ENCODE assay signal across 12 mouse cellular contexts in the genomic region with DNA sequence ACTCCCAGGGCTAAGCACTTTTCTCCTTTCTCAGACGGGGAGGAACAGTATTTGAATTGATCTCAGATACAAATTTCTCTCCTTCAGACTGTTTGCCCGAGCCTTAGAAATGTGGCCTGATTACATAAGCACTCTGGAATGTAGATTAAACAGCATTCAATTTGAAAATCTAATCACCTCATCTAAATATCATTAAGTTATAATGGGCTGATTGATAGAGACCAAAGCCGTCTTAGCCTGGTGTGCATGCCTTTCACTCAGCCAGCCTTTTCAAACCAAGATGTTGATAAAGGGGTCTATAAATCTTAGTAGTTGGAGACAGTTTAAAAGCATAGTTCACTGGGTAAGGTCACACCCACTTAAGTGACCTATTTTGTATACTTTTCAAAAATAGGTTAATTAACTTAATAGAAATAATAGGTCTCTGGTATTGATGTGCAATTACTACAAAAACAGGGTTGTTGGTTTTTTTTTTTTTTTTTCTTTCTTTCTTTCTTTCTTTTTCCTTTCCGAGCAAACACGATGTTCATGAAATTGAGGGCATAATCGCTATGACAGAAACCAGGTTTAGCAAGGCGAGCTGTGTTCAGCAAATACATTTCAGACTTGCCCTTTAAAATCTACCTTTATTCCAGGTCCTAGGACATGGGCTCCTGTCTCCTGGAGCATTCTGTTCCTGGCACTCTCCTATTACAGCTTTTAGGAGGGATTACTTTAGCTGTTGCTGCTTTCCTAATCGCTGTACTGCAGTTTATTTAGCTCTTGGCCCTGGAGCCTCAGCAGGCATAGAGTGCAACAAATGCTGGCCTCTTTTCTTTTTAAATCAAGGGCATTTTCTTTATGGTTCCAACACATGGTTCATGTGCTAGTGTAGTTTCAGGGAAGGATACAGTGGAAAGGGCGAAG.
A peak's percentile ranks its signal among the peaks of the same experiment; 100 is the strongest.
DNase-seq lines count a peak whose midpoint lies in the region; ATAC-seq and TF ChIP-seq lines count a peak whose summit lies in the region.
"Had no signal": no experiment of that assay in that cellular context is flagged by ENCODE, and none has a peak within 500 bp of the region (broad histone marks: within the 10 kb centered on the region; RNA-seq: fewer than 3 reads in every experiment).

No protein-coding gene starts in this region.

- H3K27ac ChIP-seq in gastrocnemius, adult 2 months, result peak overlapping the region; percentile 88
- H3K27ac ChIP-seq in lung, embryonic 14.5 days (ENCODE audit: low read depth), result peak overlapping the region; percentile 88
- peak overlapping the region; percentile 70 for H3K27ac ChIP-seq in forebrain, embryonic 12.5 days
- H3K27ac ChIP-seq in limb, embryonic 13.5 days, result peak overlapping the region; percentile 73; the same call in 1 of the 2 replicates
- H3K27ac ChIP-seq: liver, embryonic 15.5 days; neural tube, embryonic 13.5 days had no signal

- intact Hi-C loops in gastrocnemius, adult 2 months (cut with DNase I), result loop anchor here (5.0 to 10.0 kb wide), 3 partner anchors 67 to 349 kb away; no protein-coding TSS in a partner anchor

- H3K4me1 ChIP-seq in lung, embryonic 14.5 days (ENCODE audit: insufficient read depth), result peaks cover 41% of the 10 kb centered on the region
- peaks cover 28% of the 10 kb centered on the region for H3K4me1 ChIP-seq in forebrain, embryonic 12.5 days
- H3K4me1 ChIP-seq in limb, embryonic 13.5 days, result peaks cover 40% of the 10 kb centered on the region
- H3K4me1 ChIP-seq: liver, embryonic 15.5 days had no signal

- WGBS in lung, embryonic 14.5 days, result 29% methylated on average over 9 of the region's 9 CpGs
- WGBS in forebrain, embryonic 12.5 days, result 12% methylated on average over 9 of the region's 9 CpGs
- 19% methylated on average over 9 of the region's 9 CpGs for WGBS in limb, embryonic 13.5 days

- peak; percentile 36 for DNase-seq in gastrocnemius, adult 2 months
- no peak for DNase-seq in gastrocnemius, postnatal 10 days
- DNase-seq in lung, embryonic 14.5 days, result peak; percentile 51
- no peak for DNase-seq in lung, postnatal 4 days
- no peak for DNase-seq in frontal cortex, postnatal 14 days (ENCODE audit: low spot score in 2 of 2)
- no peak for DNase-seq in layer of hippocampus, adult 9-10 months (ENCODE audit: low spot score)
- DNase-seq: kidney, postnatal 25 days had no signal

- H3K27me3 ChIP-seq in lung, embryonic 14.5 days (ENCODE audit: insufficient read depth, low read length), result no peaks in the 10 kb centered on the region
- peaks cover 29% of the 10 kb centered on the region for H3K27me3 ChIP-seq in forebrain, embryonic 12.5 days
- no peaks in the 10 kb centered on the region for H3K27me3 ChIP-seq in limb, embryonic 13.5 days
- H3K27me3 ChIP-seq: liver, embryonic 15.5 days; Patski had no signal

- no peak overlapping the region for H3K4me2 ChIP-seq in lung, embryonic 14.5 days
- H3K4me2 ChIP-seq in forebrain, embryonic 12.5 days, result 0 out of 2 replicates have a peak overlapping the region, but pooled peaks have one; percentile 9
- H3K4me2 ChIP-seq in limb, embryonic 13.5 days (replicated peaks), result no peak overlapping the region
- H3K4me2 ChIP-seq: liver, embryonic 15.5 days; neural tube, embryonic 13.5 days had no signal

- H3K9me3 ChIP-seq in lung, embryonic 14.5 days (ENCODE audit: low read depth, low read length), result no peaks in the 10 kb centered on the region
- no peaks in the 10 kb centered on the region for H3K9me3 ChIP-seq in forebrain, embryonic 12.5 days
- no peaks in the 10 kb centered on the region for H3K9me3 ChIP-seq in limb, embryonic 13.5 days
- H3K9me3 ChIP-seq: liver, embryonic 15.5 days; neural tube, embryonic 13.5 days had no signal

- peak overlapping the region; percentile 33 for H3K4me3 ChIP-seq in gastrocnemius, adult 2 months
- no peak overlapping the region for H3K4me3 ChIP-seq in lung, embryonic 14.5 days (ENCODE audit: low read depth, low read length)
- H3K4me3 ChIP-seq in forebrain, embryonic 12.5 days (replicated peaks), result no peak overlapping the region
- H3K4me3 ChIP-seq in limb, embryonic 13.5 days, result no peak overlapping the region
- H3K4me3 ChIP-seq: liver, embryonic 15.5 days; neural tube, embryonic 13.5 days had no signal

- no peak for TF ChIP-seq CTCF in gastrocnemius, adult 2 months (IDR thresholded peaks at IDR 0.05)
- TF ChIP-seq CTCF in lung, embryonic 14.5 days (IDR thresholded peaks at IDR 0.05; ENCODE audit: low read depth), result no peak

- no peak for ATAC-seq in lung, embryonic 14.5 days (ENCODE audit: insufficient read depth)
- ATAC-seq in forebrain, embryonic 12.5 days (ENCODE audit: low FRiP score), result peak; percentile 84
- no peak for ATAC-seq in limb, embryonic 13.5 days (ENCODE audit: low FRiP score, low read depth)
- ATAC-seq: Patski had no signal

- H3K36me3 ChIP-seq in lung, embryonic 14.5 days (ENCODE audit: insufficient read depth), result no peaks in the 10 kb centered on the region
- H3K36me3 ChIP-seq in forebrain, embryonic 12.5 days (replicated peaks), result no peaks in the 10 kb centered on the region
- H3K36me3 ChIP-seq in limb, embryonic 13.5 days, result no peaks in the 10 kb centered on the region
- H3K36me3 ChIP-seq: liver, embryonic 15.5 days; neural tube, embryonic 13.5 days had no signal

- H3K9ac ChIP-seq in lung, embryonic 14.5 days, result no peak overlapping the region
- H3K9ac ChIP-seq in forebrain, embryonic 12.5 days, result no peak overlapping the region
- no peak overlapping the region for H3K9ac ChIP-seq in limb, embryonic 13.5 days
- H3K9ac ChIP-seq: liver, embryonic 15.5 days; neural tube, embryonic 13.5 days had no signal

Comparison
In these comparisons a context has a peak if more than half of its experiments do, and no peak if none do; other contexts are left out.
1. DNase-seq: peak in gastrocnemius, adult 2 months (single experiment) and lung, embryonic 14.5 days (single experiment); none in gastrocnemius, postnatal 10 days (single experiment), lung, postnatal 4 days (0 of 2), frontal cortex, postnatal 14 days (0 of 2) and layer of hippocampus, adult 9-10 months (single experiment).
2. Peak in every context shown above with its lines, with median percentiles within 50 percentile points of each other: H3K27ac ChIP-seq.